Mouse (Mus musculus) Patski (cell line): Measurements from ENCODE around the gene Ccpg1os. TPM values are rescaled to one million over a fixed set of nuclear protein-coding genes. Genes with fewer than 3 reads are reported as not detected.
A peak's percentile ranks its signal among the peaks of the same experiment; 100 is the strongest.

Experiments used
- ATAC-seq: fragments of 100-300 bp; one replicate; pipeline ENCODE4 v1.8.0; 2021
- CTCF ChIA-PET: fragments of 350-600 bp; sonication (Branson Sonifier 250); formaldehyde crosslinking; loops from one replicate; lab custom pipeline; 2022; ENCODE audit warnings: inconsistent platforms; lab: Charles Lee
- POLR2A ChIA-PET: fragments of 350-600 bp; sonication (Branson Sonifier 250); formaldehyde crosslinking; loops from one replicate; lab custom pipeline; 2022; ENCODE audit warnings: antibody characterized with exemption, inconsistent platforms; lab: Charles Lee
- DNase-seq: peaks from one replicate; pipeline ENCODE4 v3.0.0-alpha.2; 2011; ENCODE audit warnings: low read depth, low spot score
- H3K27me3 ChIP-seq: fragments of 371-371 bp; one replicate; pipeline ENCODE4 v1.5.1; 2021
- CTCF ChIP-seq: fragments of 100-300 bp; IDR thresholded peaks from one replicate; pipeline ENCODE4 v1.5.1; 2021
- in situ Hi-C: fragments of 300-500 bp; cut with MboI; formaldehyde crosslinking; loops from 3 replicates; pipeline ENCODE4 v1.11.1; 2018; ENCODE audit warnings: low pct_unique_long_range_greater_than_20kb, mixed read lengths
- polyA plus RNA-seq: library from polyadenylated mRNA; unstranded; gene quantifications from one replicate; pipeline ENCODE4 v1.2.3, GENCODE M21; 2021

Gene Ccpg1os
- polyA plus RNA-seq, 1 experiment from 2014 or later: 24.3 TPM

DNA sequence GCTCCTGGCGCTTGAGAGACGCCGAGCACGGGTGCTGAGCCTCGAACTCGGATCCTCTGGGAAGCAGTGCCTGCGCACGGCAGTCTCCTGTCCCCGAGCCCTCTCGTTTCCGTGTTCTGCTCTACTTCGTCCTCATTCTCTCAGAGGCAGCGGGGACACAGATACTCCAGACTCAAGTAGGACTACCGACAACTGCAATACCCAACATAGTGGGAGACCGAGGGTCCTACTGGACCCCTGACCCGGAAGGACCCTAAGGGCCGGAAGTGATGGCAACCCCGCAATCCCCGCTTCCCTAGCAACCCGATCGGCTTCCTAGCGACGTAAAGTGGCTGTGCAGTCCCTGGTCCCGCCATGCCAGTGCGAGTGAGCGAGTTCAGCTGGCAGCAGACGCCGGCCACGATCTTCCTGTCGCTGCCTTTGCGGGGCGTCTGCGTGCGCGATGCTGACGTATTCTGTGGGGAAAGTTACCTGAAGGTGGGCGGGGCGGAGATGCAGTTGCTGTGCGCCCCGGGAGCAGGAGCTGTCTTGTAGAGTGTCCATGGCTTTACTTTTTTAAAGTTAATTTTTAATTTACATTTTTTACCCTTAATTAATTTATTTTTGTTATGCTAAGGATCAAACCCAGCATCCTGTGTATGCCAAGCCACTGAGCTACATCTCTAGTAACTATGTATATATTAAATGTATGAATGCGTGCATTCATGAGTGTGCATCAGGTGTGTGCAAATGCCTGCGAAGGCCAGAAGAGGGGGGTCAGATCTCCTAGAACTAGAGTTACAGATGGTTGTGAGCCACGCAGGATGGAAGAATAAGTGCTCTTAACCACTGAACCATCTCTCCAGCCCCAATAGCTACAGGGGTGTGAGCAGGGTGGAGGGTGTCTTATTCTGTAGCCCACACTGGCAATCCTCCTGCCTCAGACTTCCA lies 26.4 kb downstream of the Ccpg1os start, which contains the start of the genes Dyx1c1 and Gm44503:
TSS of gene Dyx1c1 (plus strand) at position 265 of the 930 bp plus-strand sequence.
TSS of gene Gm44503 (plus strand) at position 332 of the 930 bp plus-strand sequence.
- CTCF ChIA-PET: interaction anchor here (0.6 to 1.2 kb wide), 3 partner anchors 10 to 46 kb away, joined by 3 read pairs; no protein-coding TSS in a partner anchor

DNA sequence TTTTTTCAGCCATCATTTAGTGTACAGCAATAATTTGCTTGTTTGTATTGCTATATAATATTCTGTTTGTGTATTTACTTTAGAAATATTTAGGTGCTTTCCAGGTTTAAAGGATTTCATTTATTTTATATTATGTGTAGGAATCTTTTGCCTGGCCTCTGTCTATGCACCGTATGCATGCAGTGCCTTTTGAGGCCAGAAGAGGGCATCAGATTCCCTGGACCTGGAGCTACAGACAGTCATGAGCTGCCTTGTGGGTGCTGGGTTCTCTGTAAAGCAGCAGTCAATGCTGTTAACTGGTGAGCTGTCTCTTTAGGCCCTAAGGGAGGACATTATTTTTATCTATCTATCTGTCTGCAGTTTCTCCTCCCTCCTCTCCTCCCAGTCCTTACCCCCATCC lies 29.6 kb downstream of the Ccpg1os start:
- DNase-seq (no peak), ATAC-seq (peak; percentile 51)
- CTCF ChIA-PET: interaction anchor here (0.7 to 1.5 kb wide), 6 partner anchors 10 to 135 kb away, joined by 3 to 4 read pairs (median 3); no protein-coding TSS in a partner anchor
- peak; percentile 70 for TF ChIP-seq CTCF
- in situ Hi-C loops: loop anchor here (5.0 kb wide), 1 partner anchor 137 kb away; no protein-coding TSS in a partner anchor
- H3K27me3 ChIP-seq: no peaks in the 10 kb centered on the region
- POLR2A ChIA-PET: no interaction called here

More for the DNA sequence above, 26.4 kb downstream of the Ccpg1os start, which contains the start of the genes Dyx1c1 and Gm44503:
- POLR2A ChIA-PET: interaction anchor here (0.6 kb wide), 1 partner anchor 565 kb away, joined by 3 read pairs; no protein-coding TSS in a partner anchor
- no peak for TF ChIP-seq CTCF
- no peak for DNase-seq
- no peak for ATAC-seq
- H3K27me3 ChIP-seq: no peaks in the 10 kb centered on the region
- in situ Hi-C loops: loop anchor here (5.0 kb wide), 1 partner anchor 134 kb away; no protein-coding TSS in a partner anchor

DNA sequence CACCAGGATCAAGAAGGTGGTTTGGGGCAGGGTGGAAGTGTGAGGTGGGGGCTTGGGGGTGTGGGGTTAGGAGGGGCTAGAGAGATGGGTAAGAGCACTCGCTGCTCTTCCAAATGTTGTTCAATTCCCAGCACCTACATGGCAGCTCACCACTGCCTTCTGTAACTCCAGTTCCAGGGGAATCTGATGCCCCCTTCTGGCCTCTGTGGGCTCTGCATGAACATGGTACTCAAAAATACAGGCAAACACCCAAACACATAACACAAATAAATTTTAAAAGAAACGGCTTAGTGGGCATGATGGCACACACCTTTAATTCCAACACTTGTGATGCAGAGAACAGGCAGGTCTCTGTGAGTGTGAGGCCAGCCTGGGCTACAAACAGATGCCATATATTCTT lies 30.4 kb downstream of the Ccpg1os start:
- H3K27me3 ChIP-seq: no peaks in the 10 kb centered on the region
- TF ChIP-seq CTCF: peak; percentile 62
- CTCF ChIA-PET: interaction anchor here (1.4 to 1.5 kb wide), 2 partner anchors 11 to 44 kb away, joined by 3 to 4 read pairs; no protein-coding TSS in a partner anchor
- DNase-seq: no peak
- POLR2A ChIA-PET: no interaction called here
- in situ Hi-C loops: loop anchor here (5.0 kb wide), 1 partner anchor 138 kb away; no protein-coding TSS in a partner anchor
- ATAC-seq: no peak

DNA sequence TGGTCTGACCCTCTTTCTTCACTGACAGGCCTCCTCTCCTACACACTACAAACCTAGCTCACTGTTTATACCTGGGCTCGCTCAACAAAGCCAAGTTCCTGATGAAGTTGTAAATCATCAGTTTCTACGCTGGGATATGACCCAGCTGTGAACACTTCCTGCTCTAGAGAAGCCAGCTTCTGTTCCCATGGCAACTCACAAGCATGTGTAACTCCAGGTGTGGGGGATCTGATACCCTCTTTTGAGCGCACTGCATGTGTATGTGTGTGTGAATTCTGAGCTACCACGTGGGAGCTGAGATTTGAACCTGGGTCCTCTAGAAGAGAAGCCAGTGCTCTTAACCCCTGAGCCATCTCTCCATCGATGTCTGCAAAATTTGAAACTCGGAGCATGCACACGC lies 35.6 kb downstream of the Ccpg1os start:
- TF ChIP-seq CTCF: no peak
- in situ Hi-C loops: no loop called here
- ChIA-PET CTCF (no interaction called here), POLR2A (no interaction called here)
- DNase-seq (no peak), ATAC-seq (no peak)
- no peaks in the 10 kb centered on the region for H3K27me3 ChIP-seq

DNA sequence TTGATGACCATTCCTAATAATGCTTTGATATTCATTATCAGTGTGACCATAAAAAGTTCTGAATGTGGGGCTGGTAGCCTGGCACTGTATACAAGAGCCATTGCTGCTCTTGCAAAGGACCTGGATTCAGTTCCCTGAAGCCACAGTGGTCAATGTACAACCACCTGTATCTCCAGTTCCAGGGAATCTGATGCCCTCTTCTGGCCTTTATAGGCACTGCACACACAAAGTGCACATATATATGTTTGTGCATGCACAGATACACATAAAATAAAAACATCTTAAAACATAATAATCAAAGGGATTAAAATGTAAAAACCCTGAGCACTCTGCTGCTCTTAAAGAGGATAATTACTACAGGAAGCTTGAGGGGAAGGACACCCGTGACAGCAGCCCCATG lies 38.2 kb downstream of the Ccpg1os start:
- ATAC-seq: no peak
- ChIA-PET POLR2A (no interaction called here), CTCF (interaction anchor here (0.8 to 1.6 kb wide), 2 partner anchors 9 to 10 kb away, joined by 3 to 5 read pairs; no protein-coding TSS in a partner anchor)
- peak; percentile 42 for TF ChIP-seq CTCF
- DNase-seq: no peak
- in situ Hi-C loops: no loop called here
- no peaks in the 10 kb centered on the region for H3K27me3 ChIP-seq

DNA sequence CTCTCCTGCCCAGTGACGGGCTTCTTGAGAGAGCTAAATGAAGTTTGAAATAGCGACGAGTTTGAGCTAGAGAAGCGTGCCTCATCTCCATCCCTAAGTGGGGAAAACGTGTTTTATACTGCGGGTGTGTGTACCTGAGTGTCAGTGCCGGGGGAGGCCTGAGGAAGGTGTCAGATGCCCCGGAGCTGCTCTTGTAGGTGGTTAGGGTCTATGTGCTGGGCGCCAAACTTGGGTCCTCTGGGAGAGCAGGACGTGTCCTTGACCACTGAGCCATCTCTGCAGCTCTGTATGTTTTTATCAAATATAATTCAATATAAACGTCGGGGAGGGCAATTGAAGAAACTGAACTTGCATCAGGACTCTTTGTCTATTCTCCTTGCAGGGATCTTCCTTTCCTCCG lies 40.9 kb downstream of the Ccpg1os start:
- ChIA-PET CTCF (interaction anchor here (0.6 to 1.1 kb wide), 2 partner anchors 9 to 1800 kb away, joined by 3 read pairs; no protein-coding TSS in a partner anchor), POLR2A (interaction anchor here (0.6 kb wide), 1 partner anchor 40 kb away, joined by 4 read pairs; no protein-coding TSS in a partner anchor)
- TF ChIP-seq CTCF: no peak
- in situ Hi-C loops: no loop called here
- ATAC-seq: no peak
- no peak for DNase-seq
- no peaks in the 10 kb centered on the region for H3K27me3 ChIP-seq

DNA sequence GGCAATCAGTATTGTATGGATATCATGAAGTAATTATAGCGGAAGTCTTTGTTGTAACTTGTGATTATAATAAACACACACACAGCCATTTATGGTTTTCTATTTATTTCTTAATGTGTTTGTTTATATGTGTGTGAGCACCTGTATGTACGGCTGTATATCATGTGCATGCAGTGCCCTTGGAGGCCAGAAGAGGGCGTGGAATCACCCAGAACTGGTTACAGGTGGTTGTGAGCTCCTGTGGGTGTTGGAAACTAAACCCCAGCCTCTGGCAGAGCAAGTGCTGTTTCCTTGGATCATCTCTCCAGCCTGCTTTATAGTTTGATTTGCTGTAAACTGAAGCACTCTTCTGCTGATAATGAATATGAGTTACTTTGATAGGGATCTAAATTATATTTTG lies 41.8 kb downstream of the Ccpg1os start:
- in situ Hi-C loops: no loop called here
- H3K27me3 ChIP-seq: no peaks in the 10 kb centered on the region
- TF ChIP-seq CTCF: peak; percentile 51
- POLR2A ChIA-PET: interaction anchor here (0.6 kb wide), 1 partner anchor 40 kb away, joined by 4 read pairs; no protein-coding TSS in a partner anchor
- ATAC-seq (no peak), DNase-seq (no peak)
- CTCF ChIA-PET: interaction anchor here (1.1 kb wide), 1 partner anchor 8 kb away, joined by 3 read pairs; no protein-coding TSS in a partner anchor

DNA sequence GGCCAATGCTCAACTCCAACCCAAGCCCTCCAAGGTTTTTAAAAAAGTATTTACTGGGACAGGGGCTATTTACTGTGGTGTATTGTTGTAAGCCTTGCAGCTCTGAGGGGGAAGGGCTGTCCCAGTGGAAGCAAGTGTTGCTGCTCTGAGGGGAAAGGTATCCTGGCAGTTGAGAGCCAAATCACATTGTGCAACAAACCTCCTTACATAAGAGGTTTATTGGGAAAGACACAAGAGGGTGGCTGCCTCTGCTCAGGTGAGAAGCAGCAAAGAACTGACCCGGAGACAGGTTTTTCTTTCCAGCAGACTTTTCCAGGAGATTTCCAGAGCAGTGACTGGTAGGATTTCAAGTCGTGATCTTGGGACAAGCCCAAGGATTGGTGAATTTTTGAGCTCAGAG lies 48.9 kb downstream of the Ccpg1os start:
- DNase-seq: no peak
- no peak for ATAC-seq
- no peaks in the 10 kb centered on the region for H3K27me3 ChIP-seq
- in situ Hi-C loops: no loop called here
- ChIA-PET CTCF (interaction anchor here (0.7 to 1.8 kb wide), 4 partner anchors 10 to 170 kb away, joined by 3 to 5 read pairs (median 4); no protein-coding TSS in a partner anchor), POLR2A (no interaction called here)
- no peak for TF ChIP-seq CTCF

DNA sequence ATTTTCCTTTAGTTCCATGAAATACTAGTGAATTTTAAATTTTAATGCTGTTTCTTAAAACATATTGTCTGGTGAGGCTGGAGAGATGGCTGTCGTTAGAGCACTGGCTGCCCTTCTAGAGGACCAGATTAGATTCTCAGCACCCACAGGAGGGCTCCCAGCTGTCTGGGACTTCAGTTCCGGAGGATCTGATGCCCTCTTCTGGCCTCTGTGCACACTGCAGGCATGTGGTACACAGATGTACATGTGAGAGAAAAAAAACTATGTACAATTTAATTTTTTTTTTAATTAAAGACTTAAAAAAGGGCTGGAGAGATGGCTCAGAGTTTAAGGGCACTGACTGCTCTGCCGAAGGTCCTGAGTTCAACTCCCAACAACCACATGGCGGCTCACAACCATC lies 49.9 kb downstream of the Ccpg1os start:
- no peak for DNase-seq
- POLR2A ChIA-PET: no interaction called here
- in situ Hi-C loops: no loop called here
- ATAC-seq: no peak
- CTCF ChIA-PET: interaction anchor here (1.4 to 1.6 kb wide), 2 partner anchors 9 to 169 kb away, joined by 3 to 4 read pairs; no protein-coding TSS in a partner anchor
- no peaks in the 10 kb centered on the region for H3K27me3 ChIP-seq
- TF ChIP-seq CTCF: peak; percentile 60

DNA sequence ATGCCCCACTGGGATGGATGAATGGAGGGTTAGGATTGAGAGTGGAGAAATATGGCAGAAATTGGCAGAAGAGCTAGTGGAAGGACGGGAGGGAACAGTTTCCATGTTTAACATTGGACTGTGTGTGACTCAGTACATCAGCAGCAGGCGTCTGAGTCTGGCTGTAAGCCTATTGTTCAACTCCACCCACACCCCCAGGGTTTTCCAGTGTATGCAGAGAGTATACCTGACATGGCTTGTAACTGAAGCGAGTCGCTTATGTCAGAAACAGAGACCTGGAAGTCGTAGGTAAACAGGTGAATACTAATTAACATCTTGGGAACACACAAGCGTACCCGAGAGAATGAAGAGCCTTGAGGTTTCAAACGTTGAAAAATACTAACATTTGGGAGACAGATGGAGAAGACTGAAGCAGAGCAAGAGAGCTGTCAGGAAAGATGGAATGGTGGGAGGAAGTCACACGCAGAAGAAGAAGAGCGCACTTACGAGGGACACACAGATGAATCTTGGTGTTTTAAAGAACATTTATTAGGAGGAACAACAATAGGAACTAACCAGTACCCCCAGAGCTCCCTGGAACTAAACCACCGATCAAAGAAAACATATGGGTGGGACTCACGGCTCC lies 53.9 kb downstream of the Ccpg1os start:
- TF ChIP-seq CTCF: no peak
- ATAC-seq: no peak
- POLR2A ChIA-PET: no interaction called here
- DNase-seq: no peak
- no peaks in the 10 kb centered on the region for H3K27me3 ChIP-seq
- in situ Hi-C loops: no loop called here
- CTCF ChIA-PET: no interaction called here

Other genes with a start within 250 kb of the Ccpg1os start
- 2.1 TPM for gene Prtg, start 178.5 kb downstream of the Ccpg1os start, polyA plus RNA-seq
- gene Pygo1, start 59.7 kb downstream of the Ccpg1os start, polyA plus RNA-seq: 8.4 TPM
- 0.77 TPM for gene Dyx1c1, start 26.6 kb downstream of the Ccpg1os start, polyA plus RNA-seq
- gene Gm44503, start 26.5 kb downstream of the Ccpg1os start, polyA plus RNA-seq: not detected
- 63.2 TPM for gene Ccpg1, start within 50 bp of the Ccpg1os start, polyA plus RNA-seq
- 23.3 TPM for gene Pigb, start 55.0 kb upstream of the Ccpg1os start, polyA plus RNA-seq
- 2.9 TPM for gene Rab27a, start 59.5 kb upstream of the Ccpg1os start, polyA plus RNA-seq
- gene Khdc3, start 116.5 kb upstream of the Ccpg1os start, polyA plus RNA-seq: not detected
- not detected for gene Gm20509, start 117.1 kb upstream of the Ccpg1os start, polyA plus RNA-seq
- gene Rsl24d1, start 128.0 kb upstream of the Ccpg1os start, polyA plus RNA-seq: 52.1 TPM